Mouse (Mus musculus): Measurements from ENCODE around the gene Capn10.
"Not testable (repeated sequence)": the region's sequence is repeated elsewhere in the genome, so short reads cannot be mapped to it uniquely, and the experiment has no call there.

Capn10 gene

DNA sequence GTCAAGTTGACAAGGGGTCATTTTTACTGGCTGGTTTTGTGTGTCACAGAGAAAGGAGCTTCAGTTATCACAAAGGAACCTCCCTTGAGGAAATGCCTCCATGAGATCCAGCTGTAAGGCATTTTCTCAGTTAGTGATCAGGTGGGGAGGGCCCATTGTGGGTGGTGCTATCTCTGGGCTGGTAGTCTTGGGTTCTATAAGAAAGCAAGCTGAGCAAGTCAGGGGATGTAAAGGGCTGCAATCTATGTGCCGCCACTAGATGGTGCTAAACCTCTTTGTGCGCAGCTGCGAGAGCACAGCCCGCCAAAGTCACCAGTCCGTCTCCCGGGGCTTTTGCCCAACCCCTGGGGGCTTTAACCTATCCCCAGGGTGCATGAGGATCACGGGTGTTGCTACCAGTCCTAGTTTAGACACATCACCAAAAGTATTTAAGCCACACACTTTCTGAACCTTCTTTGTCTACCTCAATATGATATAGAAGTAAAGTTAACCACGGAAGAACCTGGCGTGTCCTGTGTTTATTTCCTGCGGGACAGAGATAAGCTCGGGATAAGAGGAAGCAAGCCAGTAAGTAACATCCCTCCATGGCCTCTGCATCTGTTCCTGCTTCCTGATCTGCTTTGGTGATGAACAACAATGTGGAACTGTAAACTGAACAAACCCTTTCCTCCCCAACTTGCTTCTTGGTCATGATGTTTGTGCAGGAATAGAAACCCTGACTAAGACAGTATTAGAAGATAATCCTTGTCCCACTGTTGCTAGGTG, 22.6 kb downstream of the Capn10 start:
- in situ Hi-C loops (cut with MboI; ENCODE audit: low pct_unique_long_range_greater_than_20kb in 1 of 2, low sequenced_read_pairs in 2 of 2, unreplicated experiment in 1 of 2): not testable (repeated sequence)

GRCm38 (mm10) chr1:92958999-92959398, 24.8 kb downstream of the Capn10 start:
- in situ Hi-C loops (cut with MboI; ENCODE audit: low pct_unique_long_range_greater_than_20kb in 1 of 2, low sequenced_read_pairs in 2 of 2, unreplicated experiment in 1 of 2): no loop called here

- in situ Hi-C loops (cut with MboI; ENCODE audit: low pct_unique_long_range_greater_than_20kb in 1 of 2, low sequenced_read_pairs in 2 of 2, unreplicated experiment in 1 of 2): not testable (repeated sequence)
Observed at GRCm38 (mm10) chr1:92970791-92971190, 36.6 kb downstream of the Capn10 start.

- in situ Hi-C loops (cut with MboI; ENCODE audit: low pct_unique_long_range_greater_than_20kb in 1 of 2, low sequenced_read_pairs in 2 of 2, unreplicated experiment in 1 of 2): no loop called here
Observed at GRCm38 (mm10) chr1:92971879-92972795, 38.0 kb downstream of the Capn10 start.

- in situ Hi-C loops (cut with MboI; ENCODE audit: low pct_unique_long_range_greater_than_20kb in 1 of 2, low sequenced_read_pairs in 2 of 2, unreplicated experiment in 1 of 2): no loop called here
Observed at GRCm38 (mm10) chr1:92972854-92973253, 38.7 kb downstream of the Capn10 start.

DNA sequence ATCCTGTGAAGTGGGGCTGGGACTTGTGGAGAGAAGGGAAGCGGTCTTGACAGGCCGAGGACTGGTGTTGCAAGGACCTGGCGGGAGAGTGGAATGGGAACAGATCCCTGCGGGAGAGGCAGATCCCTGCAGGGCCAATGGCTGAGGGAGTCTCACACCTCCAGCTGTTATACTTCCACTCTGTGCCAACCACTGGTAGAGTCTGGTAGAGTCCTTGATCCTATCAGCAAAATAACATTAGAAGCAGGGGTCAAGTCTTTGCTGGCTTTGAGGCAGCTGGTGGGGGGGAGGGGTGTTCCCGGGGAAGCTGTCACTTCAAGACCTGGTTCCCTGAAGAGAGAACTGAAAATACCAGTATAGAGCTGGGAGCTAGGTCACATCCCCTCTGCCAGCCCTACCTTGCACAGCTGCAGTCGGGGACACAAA, 42.0 kb downstream of the Capn10 start:
- in situ Hi-C loops (cut with MboI; ENCODE audit: low pct_unique_long_range_greater_than_20kb in 1 of 2, low sequenced_read_pairs in 2 of 2, unreplicated experiment in 1 of 2): loop anchor here in 1 of 2 experiments (25.0 kb wide), 1 partner anchor 464 kb away; the partner anchor contains the start of gene Olfr1414

DNA sequence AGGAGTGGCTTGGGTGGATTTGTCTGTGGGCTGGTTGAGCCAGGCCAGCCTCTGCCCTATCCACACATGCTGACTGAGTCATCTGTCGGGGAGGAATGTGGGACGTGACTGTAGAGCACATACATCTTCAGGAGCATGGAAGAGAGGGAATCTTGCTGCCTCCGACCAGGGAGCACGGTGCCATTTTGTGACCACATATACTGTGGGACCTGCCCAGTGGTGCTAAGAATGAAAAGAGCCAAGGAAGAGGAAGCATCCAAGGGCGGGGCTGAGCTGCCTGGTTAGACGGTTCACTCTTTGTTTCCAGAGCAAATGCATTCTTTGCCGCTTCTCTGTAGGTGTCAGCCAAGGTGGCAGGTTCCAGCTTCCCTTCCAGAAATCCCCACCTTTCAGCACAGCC, 44.5 kb downstream of the Capn10 start:
- in situ Hi-C loops (cut with MboI; ENCODE audit: low pct_unique_long_range_greater_than_20kb in 1 of 2, low sequenced_read_pairs in 2 of 2, unreplicated experiment in 1 of 2): loop anchor here in 1 of 2 experiments (25.0 kb wide), 1 partner anchor 466 kb away; the partner anchor contains the start of gene Olfr1414

GRCm38 (mm10) chr1:92979073-92979602, 45.0 kb downstream of the Capn10 start:
- in situ Hi-C loops (cut with MboI; ENCODE audit: low pct_unique_long_range_greater_than_20kb in 1 of 2, low sequenced_read_pairs in 2 of 2, unreplicated experiment in 1 of 2): loop anchor here in 1 of 2 experiments (25.0 kb wide), 1 partner anchor 467 kb away; the partner anchor contains the start of gene Olfr1414

GRCm38 (mm10) chr1:92981056-92981845, 47.1 kb downstream of the Capn10 start:
- in situ Hi-C loops (cut with MboI; ENCODE audit: low pct_unique_long_range_greater_than_20kb in 1 of 2, low sequenced_read_pairs in 2 of 2, unreplicated experiment in 1 of 2): loop anchor here in 1 of 2 experiments (25.0 kb wide), 1 partner anchor 469 kb away; the partner anchor contains the start of gene Olfr1414

- in situ Hi-C loops (cut with MboI; ENCODE audit: low pct_unique_long_range_greater_than_20kb in 1 of 2, low sequenced_read_pairs in 2 of 2, unreplicated experiment in 1 of 2): loop anchor here in 1 of 2 experiments (25.0 kb wide), 1 partner anchor 471 kb away; the partner anchor contains the start of gene Olfr1414
Observed at GRCm38 (mm10) chr1:92982931-92983605, 48.9 kb downstream of the Capn10 start.

- in situ Hi-C loops (cut with MboI; ENCODE audit: low pct_unique_long_range_greater_than_20kb in 1 of 2, low sequenced_read_pairs in 2 of 2, unreplicated experiment in 1 of 2): loop anchor here in 1 of 2 experiments (25.0 kb wide), 1 partner anchor 473 kb away; the partner anchor contains the start of gene Olfr1414
Observed at GRCm38 (mm10) chr1:92984999-92985398, 50.8 kb downstream of the Capn10 start.

- in situ Hi-C loops (cut with MboI; ENCODE audit: low pct_unique_long_range_greater_than_20kb in 1 of 2, low sequenced_read_pairs in 2 of 2, unreplicated experiment in 1 of 2): loop anchor here in 1 of 2 experiments (25.0 kb wide), 1 partner anchor 477 kb away; the partner anchor contains the start of gene Olfr1414
Observed at GRCm38 (mm10) chr1:92988894-92989293, 54.7 kb downstream of the Capn10 start.

GRCm38 (mm10) chr1:92989891-92990290, 55.7 kb downstream of the Capn10 start:
- in situ Hi-C loops (cut with MboI; ENCODE audit: low pct_unique_long_range_greater_than_20kb in 1 of 2, low sequenced_read_pairs in 2 of 2, unreplicated experiment in 1 of 2): loop anchor here in 1 of 2 experiments (25.0 kb wide), 1 partner anchor 478 kb away; the partner anchor contains the start of gene Olfr1414

- in situ Hi-C loops (cut with MboI; ENCODE audit: low pct_unique_long_range_greater_than_20kb in 1 of 2, low sequenced_read_pairs in 2 of 2, unreplicated experiment in 1 of 2): loop anchor here in 1 of 2 experiments (25.0 kb wide), 1 partner anchor 480 kb away; the partner anchor contains the start of gene Olfr1414
Observed at GRCm38 (mm10) chr1:92992214-92992855, 58.2 kb downstream of the Capn10 start.

DNA sequence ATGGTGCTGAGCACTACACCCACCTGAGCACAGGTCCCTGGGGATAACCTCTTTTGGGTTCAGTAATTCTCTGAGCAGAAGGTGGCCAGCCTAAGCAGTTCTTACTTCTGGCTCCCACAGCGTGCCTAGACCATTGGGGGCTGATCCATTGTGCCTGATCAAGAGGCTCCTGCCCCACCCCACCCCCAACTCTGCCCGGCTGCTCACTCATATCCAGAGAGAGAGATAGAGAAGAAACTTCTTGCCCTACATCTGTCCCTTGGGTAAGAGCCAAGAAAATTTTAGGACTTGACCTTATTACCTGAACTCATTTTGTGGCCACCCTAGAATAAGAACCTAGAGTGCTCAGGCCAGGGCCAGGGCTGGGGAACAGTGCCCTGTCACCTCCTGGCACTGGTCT, 58.7 kb downstream of the Capn10 start:
- in situ Hi-C loops (cut with MboI; ENCODE audit: low pct_unique_long_range_greater_than_20kb in 1 of 2, low sequenced_read_pairs in 2 of 2, unreplicated experiment in 1 of 2): loop anchor here in 1 of 2 experiments (25.0 kb wide), 1 partner anchor 481 kb away; the partner anchor contains the start of gene Olfr1414
